Mouse (Mus musculus): ENCODE measurements around the gene Boc.

DNA sequence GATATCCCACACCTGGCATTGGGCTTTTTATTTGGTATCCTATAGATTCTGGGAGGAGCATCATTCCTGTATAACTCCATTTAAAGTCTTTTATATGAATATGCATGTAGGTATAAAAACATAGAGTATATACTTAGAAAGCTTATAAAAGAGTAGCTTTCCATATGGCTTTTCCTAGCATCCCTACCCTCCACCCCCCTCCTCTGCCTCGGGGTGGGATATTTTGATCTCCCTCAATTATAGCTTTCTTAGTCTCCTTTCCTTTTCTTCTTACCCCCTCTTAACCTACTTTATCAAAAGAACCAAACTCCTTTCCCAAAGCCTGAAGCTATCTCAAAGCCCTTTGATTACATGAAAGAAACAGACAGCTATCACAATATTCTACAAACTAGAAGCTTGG, 47.9 kb upstream of the Boc start:
- TF ChIP-seq CTCF (IDR thresholded peaks at IDR 0.05; ENCODE audit: control insufficient read depth, insufficient read depth, low read length) (no peak), POLR2A (IDR thresholded peaks at IDR 0.05; ENCODE audit: borderline replicate concordance, control insufficient read depth, low read depth, low read length) (no peak)

Measured in bone marrow, adult 2 months (tissue).